Mouse (Mus musculus): ENCODE measurements at regions not wholly inside any gene's neighbourhood (a gene's known extent, or its start where the extent isn't known, plus 50 kb on each side); places are given as distances from the start of the nearest gene placed in this dataset.

DNA sequence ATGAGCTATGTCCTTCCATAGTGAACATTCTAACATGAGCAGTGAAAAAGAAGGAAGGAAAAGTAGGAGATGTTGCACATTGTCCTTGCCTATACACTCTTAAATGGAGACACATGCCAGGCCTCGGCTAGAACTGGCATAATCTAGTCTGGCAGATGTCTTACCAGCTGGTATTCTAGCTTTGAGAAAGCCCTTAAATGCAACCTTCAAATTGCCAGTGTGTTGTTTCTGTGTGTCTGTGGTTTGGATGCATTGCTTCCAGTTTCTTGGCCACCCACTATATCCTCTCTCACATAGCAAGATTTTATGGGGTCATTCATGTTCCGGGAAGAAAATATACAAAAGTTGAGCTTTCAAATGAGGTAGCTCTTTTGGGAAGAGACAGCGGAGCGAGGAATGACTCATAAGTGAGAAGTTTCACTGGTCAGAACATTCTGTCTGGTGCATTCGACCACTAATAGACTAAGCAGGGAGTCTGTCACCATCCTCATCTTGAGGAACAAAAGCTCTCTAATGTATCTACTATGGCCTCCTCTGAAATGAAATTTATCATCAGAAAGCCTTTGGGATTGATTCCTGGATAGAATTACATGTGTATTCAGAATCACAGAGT is 91.0 kb upstream of the Acsl4 start:
- ATAC-seq (ENCODE audit: insufficient number of reproducible peaks, insufficient read depth, low FRiP score, low read depth): no peak
- 74% methylated on average over 5 of the region's 5 CpGs for WGBS
- H3K9me3 ChIP-seq (ENCODE audit: control insufficient read depth, low read length): no peaks in the 10 kb centered on the region
- H3K4me1 ChIP-seq (ENCODE audit: control insufficient read depth in 2 of 2, insufficient read depth in 2 of 2, low read length in 2 of 2): no peaks in the 10 kb centered on the region
- no peaks in the 10 kb centered on the region for H3K36me3 ChIP-seq (ENCODE audit: control insufficient read depth, insufficient read depth, low read length)
- no peak overlapping the region for H3K4me3 ChIP-seq (ENCODE audit: control insufficient read depth in 1 of 2, insufficient read depth in 1 of 2, low read depth in 1 of 2, low read length in 2 of 2)
- H3K4me2 ChIP-seq (ENCODE audit: low read length): no peak overlapping the region
- H3K27me3 ChIP-seq (ENCODE audit: control insufficient read depth, insufficient read depth, low read length): no peaks in the 10 kb centered on the region
- H3K9ac ChIP-seq (ENCODE audit: low read length): no peak overlapping the region
- H3K27ac ChIP-seq (replicated peaks in 1 of 2; ENCODE audit: control insufficient read depth in 1 of 2, insufficient read depth in 1 of 2, low read depth in 2 of 2, low read length in 2 of 2): no peak overlapping the region

- ATAC-seq (ENCODE audit: insufficient number of reproducible peaks, insufficient read depth, low FRiP score, low read depth): no peak
- no peak overlapping the region for H3K4me2 ChIP-seq (ENCODE audit: low read length)
- WGBS: 84% methylated on average over 4 of the region's 4 CpGs
These were observed 97.7 kb upstream of the Acsl4 start for GRCm38 (mm10) chrX:142488078-142488477.

DNA sequence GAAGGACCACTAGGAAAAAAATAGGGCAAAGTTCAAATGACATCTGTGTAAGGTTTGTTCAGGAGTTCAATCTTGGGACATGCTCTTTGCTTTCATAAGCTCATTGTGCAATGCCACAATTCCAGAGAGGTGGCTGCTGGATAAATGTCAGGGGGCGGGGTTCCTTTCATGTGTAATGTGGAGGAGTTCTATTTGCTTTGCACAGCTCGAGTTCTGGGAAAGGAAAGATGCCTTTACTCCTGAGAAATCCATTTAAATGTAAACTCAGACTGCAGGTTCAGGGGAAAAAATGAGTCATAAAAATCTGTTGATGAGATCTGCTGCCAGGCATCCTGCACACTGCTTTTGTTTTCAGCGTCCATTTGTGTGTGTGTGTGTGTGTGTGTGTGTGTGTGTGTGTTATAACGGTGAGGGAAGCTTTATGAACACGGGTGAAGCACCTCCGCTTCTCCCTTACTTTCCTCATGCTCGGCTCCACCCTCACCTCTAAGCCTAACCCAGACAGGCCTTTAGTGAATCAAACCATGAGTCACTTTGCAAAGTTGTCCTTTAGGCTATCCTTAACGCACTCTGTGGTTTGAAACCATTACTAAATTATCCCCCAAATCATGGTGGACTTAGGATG is 99.9 kb upstream of the Acsl4 start:
- Histone ChIP-seq H3K4me1 (ENCODE audit: control insufficient read depth in 2 of 2, insufficient read depth in 2 of 2, low read length in 2 of 2) (no peaks in the 10 kb centered on the region), H3K9me3 (ENCODE audit: control insufficient read depth, low read length) (no peaks in the 10 kb centered on the region), H3K9ac (ENCODE audit: low read length) (no peak overlapping the region), H3K27ac (replicated peaks in 1 of 2; ENCODE audit: control insufficient read depth in 1 of 2, insufficient read depth in 1 of 2, low read depth in 2 of 2, low read length in 2 of 2) (no peak overlapping the region), H3K27me3 (ENCODE audit: control insufficient read depth, insufficient read depth, low read length) (no peaks in the 10 kb centered on the region), H3K4me2 (ENCODE audit: low read length) (no peak overlapping the region), H3K4me3 (ENCODE audit: control insufficient read depth in 1 of 2, insufficient read depth in 1 of 2, low read depth in 1 of 2, low read length in 2 of 2) (no peak overlapping the region), H3K36me3 (ENCODE audit: control insufficient read depth, insufficient read depth, low read length) (no peaks in the 10 kb centered on the region)
- ATAC-seq (ENCODE audit: insufficient number of reproducible peaks, insufficient read depth, low FRiP score, low read depth): no peak
- 58% methylated on average over 8 of the region's 8 CpGs for WGBS

More at GRCm38 (mm10) chrX:142488078-142488477, 97.7 kb upstream of the Acsl4 start:
- H3K27ac ChIP-seq (replicated peaks in 1 of 2; ENCODE audit: control insufficient read depth in 1 of 2, insufficient read depth in 1 of 2, low read depth in 2 of 2, low read length in 2 of 2): no peak overlapping the region
- H3K9ac ChIP-seq (ENCODE audit: low read length): no peak overlapping the region
- H3K4me3 ChIP-seq (ENCODE audit: control insufficient read depth in 1 of 2, insufficient read depth in 1 of 2, low read depth in 1 of 2, low read length in 2 of 2): no peak overlapping the region
- H3K36me3 ChIP-seq (ENCODE audit: control insufficient read depth, insufficient read depth, low read length): no peaks in the 10 kb centered on the region
- H3K9me3 ChIP-seq (ENCODE audit: control insufficient read depth, low read length): no peaks in the 10 kb centered on the region
- H3K4me1 ChIP-seq (ENCODE audit: control insufficient read depth in 2 of 2, insufficient read depth in 2 of 2, low read length in 2 of 2): no peaks in the 10 kb centered on the region
- no peaks in the 10 kb centered on the region for H3K27me3 ChIP-seq (ENCODE audit: control insufficient read depth, insufficient read depth, low read length)

DNA sequence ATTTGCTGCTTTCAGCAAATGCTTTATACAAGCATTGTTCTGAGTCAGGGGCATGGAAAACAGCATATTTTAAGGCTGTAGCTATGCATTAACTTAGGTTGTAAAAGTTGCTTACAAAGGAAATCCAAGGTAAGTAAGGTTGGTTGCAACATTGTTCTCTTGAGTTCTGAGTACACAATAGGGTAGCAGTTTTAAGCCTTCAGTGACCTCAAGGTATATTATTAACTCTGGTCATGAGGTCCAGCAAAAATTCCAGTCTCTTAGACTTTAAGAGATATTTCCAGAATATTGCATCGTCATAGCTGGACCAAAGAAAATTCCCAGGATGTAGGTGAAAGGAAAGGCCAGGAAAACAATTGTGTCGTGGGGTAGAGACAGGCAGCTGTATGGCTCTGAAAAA is 110.8 kb upstream of the Acsl4 start:
- Histone ChIP-seq H3K27ac (replicated peaks in 1 of 2; ENCODE audit: control insufficient read depth in 1 of 2, insufficient read depth in 1 of 2, low read depth in 2 of 2, low read length in 2 of 2) (no peak overlapping the region), H3K4me3 (ENCODE audit: control insufficient read depth in 1 of 2, insufficient read depth in 1 of 2, low read depth in 1 of 2, low read length in 2 of 2) (no peak overlapping the region), H3K4me1 (ENCODE audit: control insufficient read depth in 2 of 2, insufficient read depth in 2 of 2, low read length in 2 of 2) (no peaks in the 10 kb centered on the region), H3K27me3 (ENCODE audit: control insufficient read depth, insufficient read depth, low read length) (no peaks in the 10 kb centered on the region), H3K9me3 (ENCODE audit: control insufficient read depth, low read length) (no peaks in the 10 kb centered on the region), H3K9ac (ENCODE audit: low read length) (no peak overlapping the region), H3K36me3 (ENCODE audit: control insufficient read depth, insufficient read depth, low read length) (no peaks in the 10 kb centered on the region), H3K4me2 (ENCODE audit: low read length) (no peak overlapping the region)
- ATAC-seq (ENCODE audit: insufficient number of reproducible peaks, insufficient read depth, low FRiP score, low read depth): no peak
- WGBS: 71% methylated on average over 2 of the region's 2 CpGs

- Histone ChIP-seq H3K27me3 (ENCODE audit: control insufficient read depth, insufficient read depth, low read length) (no peaks in the 10 kb centered on the region), H3K36me3 (ENCODE audit: control insufficient read depth, insufficient read depth, low read length) (no peaks in the 10 kb centered on the region), H3K9me3 (ENCODE audit: control insufficient read depth, low read length) (no peaks in the 10 kb centered on the region), H3K4me2 (ENCODE audit: low read length) (no peak overlapping the region), H3K9ac (ENCODE audit: low read length) (no peak overlapping the region), H3K4me3 (ENCODE audit: control insufficient read depth in 1 of 2, insufficient read depth in 1 of 2, low read depth in 1 of 2, low read length in 2 of 2) (no peak overlapping the region), H3K27ac (replicated peaks in 1 of 2; ENCODE audit: control insufficient read depth in 1 of 2, insufficient read depth in 1 of 2, low read depth in 2 of 2, low read length in 2 of 2) (no peak overlapping the region), H3K4me1 (ENCODE audit: control insufficient read depth in 2 of 2, insufficient read depth in 2 of 2, low read length in 2 of 2) (no peaks in the 10 kb centered on the region)
- 79% methylated on average over 2 of the region's 2 CpGs for WGBS
- no peak for ATAC-seq (ENCODE audit: insufficient number of reproducible peaks, insufficient read depth, low FRiP score, low read depth)
These were observed 114.6 kb upstream of the Acsl4 start for GRCm38 (mm10) chrX:142504962-142505361.

DNA sequence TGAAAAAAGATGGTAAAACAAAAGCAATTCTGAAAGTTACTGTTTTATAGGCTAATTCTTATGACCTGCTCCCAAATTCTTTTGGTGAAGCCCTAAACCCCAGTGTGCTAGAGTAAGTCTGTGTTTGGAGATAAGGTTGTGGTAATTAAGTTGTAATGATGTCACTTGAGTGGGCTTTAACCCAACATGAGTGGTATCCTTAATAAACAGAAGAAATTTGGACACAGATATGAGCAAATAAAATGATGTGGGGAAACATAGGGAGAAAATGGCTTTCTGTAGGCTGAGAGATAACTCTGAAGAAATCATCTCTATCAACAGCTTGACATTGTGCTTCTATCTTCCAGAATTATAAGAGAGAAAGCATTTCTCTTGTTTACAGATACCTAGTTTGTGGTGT is 117.1 kb upstream of the Acsl4 start:
- ATAC-seq (ENCODE audit: insufficient number of reproducible peaks, insufficient read depth, low FRiP score, low read depth): no peak
- H3K9ac ChIP-seq (ENCODE audit: low read length): no peak overlapping the region
- H3K4me2 ChIP-seq (ENCODE audit: low read length): no peak overlapping the region
- H3K4me3 ChIP-seq (ENCODE audit: control insufficient read depth in 1 of 2, insufficient read depth in 1 of 2, low read depth in 1 of 2, low read length in 2 of 2): no peak overlapping the region
- no peaks in the 10 kb centered on the region for H3K36me3 ChIP-seq (ENCODE audit: control insufficient read depth, insufficient read depth, low read length)
- H3K9me3 ChIP-seq (ENCODE audit: control insufficient read depth, low read length): no peaks in the 10 kb centered on the region
- no peaks in the 10 kb centered on the region for H3K4me1 ChIP-seq (ENCODE audit: control insufficient read depth in 2 of 2, insufficient read depth in 2 of 2, low read length in 2 of 2)
- no peaks in the 10 kb centered on the region for H3K27me3 ChIP-seq (ENCODE audit: control insufficient read depth, insufficient read depth, low read length)
- H3K27ac ChIP-seq (replicated peaks in 1 of 2; ENCODE audit: control insufficient read depth in 1 of 2, insufficient read depth in 1 of 2, low read depth in 2 of 2, low read length in 2 of 2): no peak overlapping the region

GRCm38 (mm10) chrX:142516406-142517131 is 126.2 kb upstream of the Acsl4 start:
- H3K4me3 ChIP-seq (ENCODE audit: control insufficient read depth in 1 of 2, insufficient read depth in 1 of 2, low read depth in 1 of 2, low read length in 2 of 2): no peak overlapping the region
- no peaks in the 10 kb centered on the region for H3K27me3 ChIP-seq (ENCODE audit: control insufficient read depth, insufficient read depth, low read length)
- no peak overlapping the region for H3K9ac ChIP-seq (ENCODE audit: low read length)
- H3K4me1 ChIP-seq (ENCODE audit: control insufficient read depth in 2 of 2, insufficient read depth in 2 of 2, low read length in 2 of 2): no peaks in the 10 kb centered on the region
- H3K9me3 ChIP-seq (ENCODE audit: control insufficient read depth, low read length): no peaks in the 10 kb centered on the region
- 75% methylated on average over 5 of the region's 5 CpGs for WGBS
- H3K4me2 ChIP-seq (ENCODE audit: low read length): no peak overlapping the region
- no peak for ATAC-seq (ENCODE audit: insufficient number of reproducible peaks, insufficient read depth, low FRiP score, low read depth)
- no peaks in the 10 kb centered on the region for H3K36me3 ChIP-seq (ENCODE audit: control insufficient read depth, insufficient read depth, low read length)
- H3K27ac ChIP-seq (replicated peaks in 1 of 2; ENCODE audit: control insufficient read depth in 1 of 2, insufficient read depth in 1 of 2, low read depth in 2 of 2, low read length in 2 of 2): no peak overlapping the region

Measured in heart, embryonic 14.5 days (tissue).